Mouse (Mus musculus): ENCODE results near the gene Gm5105.

DNA sequence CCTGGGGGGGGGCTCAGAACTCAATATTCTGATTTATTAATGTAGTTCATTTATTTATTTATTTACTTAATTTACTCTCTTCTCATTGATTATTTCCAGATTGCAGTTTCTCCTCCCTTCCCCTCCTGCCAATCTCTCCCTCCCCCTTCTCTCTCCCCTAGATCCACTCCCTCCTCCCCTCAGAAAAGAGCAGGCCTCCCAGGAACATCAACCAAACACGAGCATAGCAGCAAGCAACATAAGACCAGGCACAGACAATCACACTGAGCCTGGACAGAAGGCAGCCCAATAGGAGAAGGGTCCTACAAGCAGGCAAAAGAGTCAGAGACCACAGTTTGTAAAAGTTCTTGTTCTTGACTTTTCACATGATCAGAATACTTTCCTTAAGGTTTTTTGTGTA is 3.8 kb upstream of the Gm5105 start:
- TF ChIP-seq CTCF (IDR thresholded peaks at IDR 0.05; ENCODE audit: borderline replicate concordance, insufficient read depth, low read length) (no peak), POLR2A (IDR thresholded peaks at IDR 0.05; ENCODE audit: low read depth, low read length) (no peak)
